Mouse (Mus musculus) olfactory bulb, adult 2 months (tissue): ENCODE measurements around the gene Cstf2. TPM values are rescaled to one million over a fixed set of nuclear protein-coding genes. Genes with fewer than 3 reads are reported as not detected.

ENCODE experiments used
- H3K27ac ChIP-seq: fragments of 200-500 bp; 2 replicates; pipeline ENCODE4 v1.5.1; 2012; ENCODE audit warnings: low read depth, low read length; ENCODE audit not compliant: insufficient read depth
- H3K4me1 ChIP-seq: fragments of 200-500 bp; 2 replicates; pipeline ENCODE4 v1.6.1; 2012; ENCODE audit warnings: low read length; ENCODE audit not compliant: control insufficient read depth, insufficient read depth
- H3K4me3 ChIP-seq: fragments of 200-500 bp; 2 replicates; pipeline ENCODE4 v1.5.1; 2012; ENCODE audit warnings: mild to moderate bottlenecking, low read depth, low read length, moderate library complexity; ENCODE audit not compliant: insufficient read depth
- CTCF ChIP-seq: fragments of 200-500 bp; IDR thresholded peaks from 2 replicates; pipeline ENCODE4 v1.5.1; 2012; ENCODE audit warnings: low read depth, mild to moderate bottlenecking, low read length, moderate library complexity; ENCODE audit not compliant: insufficient read depth
- POLR2A ChIP-seq: fragments of 200-500 bp; IDR thresholded peaks from 2 replicates; pipeline ENCODE4 v1.6.1; 2012; ENCODE audit warnings: mild to moderate bottlenecking, low read depth, low read length, moderate library complexity; ENCODE audit not compliant: insufficient read depth
- WGBS: fragments of 180-500 bp; shearing (Covaris S2); methylation state at CpG from one replicate; pipeline ENCODE4 v1.1.7; 2018; 5-methylcytosine and 5-hydroxymethylcytosine counted together
- polyA plus RNA-seq: library from polyadenylated mRNA; stranded (reverse); fragments of >200 nt; gene quantifications from 2 replicates; pipeline ENCODE4 v1.2.4, GENCODE M21; 2012; ENCODE audit warnings: low replicate concordance; ENCODE audit not compliant: missing spikeins, insufficient read depth, insufficient read length

The Cstf2 gene
- polyA plus RNA-seq, 1 experiment = not detected

DNA sequence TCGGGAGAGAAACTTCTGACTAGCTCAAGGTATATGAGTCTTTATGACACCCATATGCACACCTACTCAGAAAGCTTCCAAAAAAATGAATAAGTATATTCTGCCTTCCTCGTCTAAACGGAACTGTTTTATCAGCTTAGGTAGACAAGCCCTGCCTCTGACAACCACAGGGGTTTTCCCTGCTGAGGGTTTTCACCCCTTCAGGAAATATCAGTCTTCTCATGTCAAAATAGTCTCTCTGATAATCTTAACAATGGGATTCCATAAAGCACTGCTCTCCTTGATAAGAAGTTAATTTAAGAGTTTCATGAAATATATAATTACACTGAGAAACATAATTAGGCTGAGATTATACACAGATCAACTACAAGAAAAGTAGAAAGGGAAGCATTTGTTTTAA, 52.8 kb downstream of the Cstf2 start:
- Histone ChIP-seq H3K4me1 (no peaks in the 10 kb centered on the region), H3K27ac (no peak overlapping the region), H3K4me3 (no peak overlapping the region)
- 76% methylated on average over 3 of the region's 3 CpGs for WGBS
- TF ChIP-seq CTCF (no peak), POLR2A (no peak)

DNA sequence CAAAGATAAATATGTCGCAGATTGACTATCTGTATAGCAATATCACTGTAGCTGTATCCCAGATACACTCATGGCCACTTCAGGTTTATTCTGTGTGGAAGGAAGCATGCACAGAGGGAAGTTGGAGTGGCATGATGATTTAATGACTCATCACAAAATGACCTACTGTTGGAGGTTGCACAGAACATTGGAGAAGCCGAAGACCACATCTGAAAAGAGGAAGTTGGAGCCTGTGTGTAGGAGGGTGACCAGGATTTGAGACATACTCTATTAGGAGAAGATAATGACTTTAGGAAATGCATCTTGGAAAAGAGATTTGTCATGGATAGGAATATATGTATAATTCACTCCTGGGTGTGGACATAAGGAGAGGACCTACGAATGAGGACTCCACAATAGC, 57.4 kb downstream of the Cstf2 start:
- Histone ChIP-seq H3K4me1 (no peaks in the 10 kb centered on the region), H3K4me3 (no peak overlapping the region), H3K27ac (no peak overlapping the region)
- TF ChIP-seq CTCF (no peak), POLR2A (no peak)
- 75% methylated on average over 3 of the region's 3 CpGs for WGBS

DNA sequence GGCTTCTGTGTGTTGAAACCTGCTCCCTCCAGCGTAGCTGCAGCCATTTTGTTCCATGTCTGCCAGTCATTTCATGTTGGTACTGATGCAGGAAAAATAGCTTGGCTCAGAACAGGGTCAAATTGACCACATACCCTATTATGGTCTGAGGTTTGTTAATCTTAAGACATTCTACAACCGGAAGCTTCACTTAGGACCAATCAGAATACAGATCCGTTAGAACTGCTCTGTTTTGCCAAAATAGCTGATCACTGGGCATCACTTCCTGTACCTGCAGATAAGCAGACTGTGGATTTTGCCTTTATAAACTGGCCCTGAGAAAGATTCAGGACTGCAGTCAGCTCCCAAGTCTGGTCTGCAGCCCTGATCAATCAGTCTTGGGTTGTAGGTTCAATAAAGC, 69.6 kb downstream of the Cstf2 start:
- WGBS = 92% methylated on average over 3 of the region's 3 CpGs

DNA sequence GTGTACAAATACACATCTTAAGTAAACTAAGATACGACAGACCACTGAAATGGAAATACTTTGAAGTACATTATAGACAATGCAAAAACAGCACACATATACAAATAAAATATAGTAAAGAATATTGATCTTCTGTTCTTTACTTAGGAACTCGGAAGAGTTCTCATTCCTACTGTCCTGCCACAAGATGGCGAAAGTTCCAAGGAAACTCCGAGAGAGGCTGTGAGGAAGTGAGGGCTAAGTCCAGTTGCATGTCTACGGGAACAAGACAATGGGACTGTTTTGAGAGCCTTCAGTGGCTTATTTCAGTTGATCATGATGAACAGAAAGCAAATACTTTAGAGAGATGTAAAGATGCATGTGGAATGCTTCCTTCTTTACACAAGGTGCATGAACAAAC, 73.3 kb downstream of the Cstf2 start:
- WGBS = 25% methylated on average over 5 of the region's 5 CpGs

More for the DNA sequence above, 69.6 kb downstream of the Cstf2 start:
- Histone ChIP-seq H3K4me3 (no peak overlapping the region), H3K27ac (no peak overlapping the region), H3K4me1 (peaks cover 3% of the 10 kb centered on the region; the same call in 1 of the 2 replicates)
- no peak for TF ChIP-seq CTCF
- TF ChIP-seq POLR2A = no peak

DNA sequence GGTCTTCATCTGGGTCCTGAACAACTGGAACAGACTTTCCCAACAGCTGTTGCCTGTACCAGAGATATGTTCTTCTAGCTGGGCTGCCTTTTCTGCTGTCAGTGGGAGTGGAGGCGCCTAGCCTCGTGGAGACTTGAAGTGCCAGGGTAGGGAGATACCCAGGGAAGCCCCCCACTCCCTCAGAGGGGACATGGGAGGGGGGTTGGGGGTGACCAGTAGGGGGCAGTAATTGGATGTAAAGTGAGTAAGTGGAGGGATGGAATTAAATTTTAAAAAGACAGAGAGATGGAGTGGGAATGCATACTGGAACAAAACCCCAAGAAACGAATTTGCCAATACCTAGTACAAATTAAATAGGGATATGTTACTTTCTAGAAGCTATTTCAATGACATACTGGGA, 74.8 kb downstream of the Cstf2 start:
- no peak for TF ChIP-seq CTCF
- TF ChIP-seq POLR2A = no peak
- Histone ChIP-seq H3K27ac (no peak overlapping the region), H3K4me1 (peaks cover 5% of the 10 kb centered on the region; the same call in 1 of the 2 replicates), H3K4me3 (no peak overlapping the region)
- WGBS = 60% methylated on average over 3 of the region's 3 CpGs

More for the DNA sequence above, 73.3 kb downstream of the Cstf2 start:
- Histone ChIP-seq H3K27ac (no peak overlapping the region), H3K4me3 (no peak overlapping the region), H3K4me1 (peaks cover 3% of the 10 kb centered on the region; the same call in 1 of the 2 replicates)
- TF ChIP-seq POLR2A (no peak), CTCF (no peak)

Other genes starting within 250 kb of the Cstf2 start
- gene Tnmd, start 208.2 kb upstream of the Cstf2 start, polyA plus RNA-seq = not detected in 2 replicates
- not detected in 2 replicates for gene Tspan6, start 160.8 kb upstream of the Cstf2 start, polyA plus RNA-seq
- gene Srpx2, start 150.8 kb upstream of the Cstf2 start, polyA plus RNA-seq = not detected in 2 replicates
- gene Sytl4, start 77.4 kb upstream of the Cstf2 start, polyA plus RNA-seq = not detected in 2 replicates
- gene Xkrx, start 102.9 kb downstream of the Cstf2 start, polyA plus RNA-seq = not detected in 2 replicates
- gene Arl13a, start 128.3 kb downstream of the Cstf2 start, polyA plus RNA-seq = not detected in 2 replicates
- not detected in 2 replicates for gene Nox1, start 162.8 kb downstream of the Cstf2 start, polyA plus RNA-seq
- gene Trmt2b, start 217.8 kb downstream of the Cstf2 start, polyA plus RNA-seq = not detected in 2 replicates
- gene Tmem35a, start 236.0 kb downstream of the Cstf2 start, polyA plus RNA-seq = not detected in 2 replicates
- gene Cenpi, start 248.9 kb downstream of the Cstf2 start, polyA plus RNA-seq = not detected in 2 replicates